Mouse (Mus musculus): Measurements from ENCODE around the gene Gm44503. TPM values are rescaled to one million over a fixed set of nuclear protein-coding genes. Genes with fewer than 3 reads are reported as not detected.

Gm44503 gene
- polyA plus RNA-seq, 1 experiment = not detected

DNA sequence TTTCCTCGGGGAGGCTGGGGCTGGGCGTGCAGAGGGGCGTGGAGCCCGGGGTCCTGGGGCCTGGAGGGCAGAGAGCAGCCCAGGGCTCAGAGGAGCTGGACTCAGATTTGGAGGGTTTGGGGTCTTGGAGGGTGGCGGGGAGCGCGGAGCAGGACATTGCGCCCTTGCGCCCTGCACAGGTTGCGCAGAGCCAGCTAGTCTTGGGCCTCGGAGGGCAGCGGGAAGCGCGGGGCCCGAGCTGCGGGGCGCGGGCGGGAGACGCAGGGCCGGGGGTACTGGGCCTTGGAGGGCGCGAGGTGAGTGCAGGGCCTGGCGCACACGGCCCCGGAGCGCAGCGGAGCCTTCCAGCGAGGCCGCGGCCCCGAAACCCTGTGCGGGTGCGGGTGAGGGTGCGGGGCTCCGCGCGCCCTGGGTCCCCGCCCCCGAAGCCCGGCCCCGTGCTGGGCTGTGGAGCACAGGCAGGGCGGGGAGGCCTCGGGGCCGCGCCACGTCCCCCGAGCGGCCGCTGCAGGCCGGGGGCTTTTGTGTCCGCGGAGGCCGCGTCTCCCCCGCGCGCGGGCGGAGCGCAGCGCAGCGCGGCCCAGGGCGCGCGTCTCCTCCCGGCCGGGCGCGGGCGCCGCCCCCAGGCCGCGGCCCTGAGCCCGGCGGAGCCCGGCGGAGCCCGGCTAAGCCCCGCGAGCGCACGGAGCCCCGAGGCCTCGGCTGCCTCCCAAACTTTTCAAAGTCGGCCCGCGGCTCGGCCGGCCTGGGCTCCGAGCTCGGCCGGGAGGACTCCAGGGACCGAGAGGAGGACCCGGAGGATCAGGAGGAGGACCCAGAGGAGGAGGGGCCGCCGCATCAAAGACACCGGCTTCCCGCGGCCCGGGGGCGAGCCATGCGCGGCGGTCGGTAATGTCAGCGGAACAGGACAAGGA is 33.4 kb upstream of the Gm44503 start, which contains the start of gene Pygo1:
Pygo1 (plus strand) TSS at position 625 of the 914 bp plus-strand sequence.
- Histone ChIP-seq H3K36me3 (ENCODE audit: control insufficient read depth, insufficient read depth) (no peaks in the 10 kb centered on the region), H3ac (ENCODE audit: control insufficient read depth, insufficient read length, low read depth) (peak within 1 kb of the TSS; percentile 20), H3K79me2 (ENCODE audit: control insufficient read depth, insufficient read depth) (no peaks in the 10 kb centered on the region), H3K27me3 (ENCODE audit: control insufficient read depth, insufficient read depth, insufficient read length) (peaks cover 67% of the 10 kb centered on the region), H3K4me3 (ENCODE audit: insufficient read depth, poor library complexity, severe bottlenecking) (no peak within 1 kb of the TSS), H3K79me3 (ENCODE audit: low read depth) (no peaks in the 10 kb centered on the region)
- no peak for TF ChIP-seq MAX (IDR thresholded peaks at IDR 0.05)

- Histone ChIP-seq H3ac (ENCODE audit: control insufficient read depth, insufficient read length, low read depth) (peak overlapping the region; percentile 20), H3K79me2 (ENCODE audit: control insufficient read depth, insufficient read depth) (no peaks in the 10 kb centered on the region), H3K27me3 (ENCODE audit: control insufficient read depth, insufficient read depth, insufficient read length) (peaks cover 67% of the 10 kb centered on the region), H3K79me3 (ENCODE audit: low read depth) (no peaks in the 10 kb centered on the region), H3K4me3 (ENCODE audit: insufficient read depth, poor library complexity, severe bottlenecking) (no peak overlapping the region), H3K36me3 (ENCODE audit: control insufficient read depth, insufficient read depth) (no peaks in the 10 kb centered on the region)
- no peak for TF ChIP-seq CTCF (IDR thresholded peaks at IDR 0.05; ENCODE audit: control insufficient read depth, insufficient read depth, insufficient read length)
- no peak for TF ChIP-seq FOSL1 (IDR thresholded peaks at IDR 0.05; ENCODE audit: insufficient read depth, low read length, poor library complexity, severe bottlenecking)
- TF ChIP-seq MYOD1 (IDR thresholded peaks at IDR 0.05; ENCODE audit: control insufficient read depth, insufficient read length, low read depth) = no peak
- no peak for TF ChIP-seq MYOG (IDR thresholded peaks at IDR 0.05; ENCODE audit: control insufficient read depth, extremely low read depth, insufficient read length)
- TF ChIP-seq CEBPB (IDR thresholded peaks at IDR 0.05; ENCODE audit: low read depth) = no peak
- no peak for TF ChIP-seq MAX (IDR thresholded peaks at IDR 0.05)
- TF ChIP-seq USF1 (IDR thresholded peaks at IDR 0.05; ENCODE audit: low read depth) = no peak
Observed at GRCm38 (mm10) chr9:72925935-72926258, 32.8 kb upstream of the Gm44503 start.

- Histone ChIP-seq H3K27me3 (ENCODE audit: control insufficient read depth, insufficient read depth, insufficient read length) (peaks cover 31% of the 10 kb centered on the region), H3K79me2 (ENCODE audit: control insufficient read depth, insufficient read depth) (no peaks in the 10 kb centered on the region), H3K4me3 (ENCODE audit: insufficient read depth, poor library complexity, severe bottlenecking) (no peak overlapping the region), H3K79me3 (ENCODE audit: low read depth) (no peaks in the 10 kb centered on the region), H3K36me3 (ENCODE audit: control insufficient read depth, insufficient read depth) (no peaks in the 10 kb centered on the region), H3ac (ENCODE audit: control insufficient read depth, insufficient read length, low read depth) (no peak overlapping the region)
- no peak for TF ChIP-seq USF1 (IDR thresholded peaks at IDR 0.05; ENCODE audit: low read depth)
- no peak for TF ChIP-seq MAX (IDR thresholded peaks at IDR 0.05)
- TF ChIP-seq CEBPB (IDR thresholded peaks at IDR 0.05; ENCODE audit: low read depth) = no peak
- no peak for TF ChIP-seq CTCF (IDR thresholded peaks at IDR 0.05; ENCODE audit: control insufficient read depth, insufficient read depth, insufficient read length)
- no peak for TF ChIP-seq FOSL1 (IDR thresholded peaks at IDR 0.05; ENCODE audit: insufficient read depth, low read length, poor library complexity, severe bottlenecking)
- TF ChIP-seq MYOD1 (IDR thresholded peaks at IDR 0.05; ENCODE audit: control insufficient read depth, insufficient read length, low read depth) = no peak
- TF ChIP-seq MYOG (IDR thresholded peaks at IDR 0.05; ENCODE audit: control insufficient read depth, extremely low read depth, insufficient read length) = no peak
Observed at GRCm38 (mm10) chr9:72931166-72931790, 27.4 kb upstream of the Gm44503 start.

DNA sequence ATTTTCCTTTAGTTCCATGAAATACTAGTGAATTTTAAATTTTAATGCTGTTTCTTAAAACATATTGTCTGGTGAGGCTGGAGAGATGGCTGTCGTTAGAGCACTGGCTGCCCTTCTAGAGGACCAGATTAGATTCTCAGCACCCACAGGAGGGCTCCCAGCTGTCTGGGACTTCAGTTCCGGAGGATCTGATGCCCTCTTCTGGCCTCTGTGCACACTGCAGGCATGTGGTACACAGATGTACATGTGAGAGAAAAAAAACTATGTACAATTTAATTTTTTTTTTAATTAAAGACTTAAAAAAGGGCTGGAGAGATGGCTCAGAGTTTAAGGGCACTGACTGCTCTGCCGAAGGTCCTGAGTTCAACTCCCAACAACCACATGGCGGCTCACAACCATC is 23.3 kb upstream of the Gm44503 start:
- Histone ChIP-seq H3ac (ENCODE audit: control insufficient read depth, insufficient read length, low read depth) (no peak overlapping the region), H3K27me3 (ENCODE audit: control insufficient read depth, insufficient read depth, insufficient read length) (peaks cover 6% of the 10 kb centered on the region), H3K4me3 (ENCODE audit: insufficient read depth, poor library complexity, severe bottlenecking) (no peak overlapping the region), H3K79me3 (ENCODE audit: low read depth) (no peaks in the 10 kb centered on the region), H3K79me2 (ENCODE audit: control insufficient read depth, insufficient read depth) (no peaks in the 10 kb centered on the region), H3K36me3 (ENCODE audit: control insufficient read depth, insufficient read depth) (no peaks in the 10 kb centered on the region)
- TF ChIP-seq MYOG (IDR thresholded peaks at IDR 0.05; ENCODE audit: control insufficient read depth, extremely low read depth, insufficient read length) (no peak), CEBPB (IDR thresholded peaks at IDR 0.05; ENCODE audit: low read depth) (no peak), FOSL1 (IDR thresholded peaks at IDR 0.05; ENCODE audit: insufficient read depth, low read length, poor library complexity, severe bottlenecking) (no peak), MYOD1 (IDR thresholded peaks at IDR 0.05; ENCODE audit: control insufficient read depth, insufficient read length, low read depth) (no peak), USF1 (IDR thresholded peaks at IDR 0.05; ENCODE audit: low read depth) (no peak), CTCF (IDR thresholded peaks at IDR 0.05; ENCODE audit: control insufficient read depth, insufficient read depth, insufficient read length) (no peak), MAX (IDR thresholded peaks at IDR 0.05) (no peak)

DNA sequence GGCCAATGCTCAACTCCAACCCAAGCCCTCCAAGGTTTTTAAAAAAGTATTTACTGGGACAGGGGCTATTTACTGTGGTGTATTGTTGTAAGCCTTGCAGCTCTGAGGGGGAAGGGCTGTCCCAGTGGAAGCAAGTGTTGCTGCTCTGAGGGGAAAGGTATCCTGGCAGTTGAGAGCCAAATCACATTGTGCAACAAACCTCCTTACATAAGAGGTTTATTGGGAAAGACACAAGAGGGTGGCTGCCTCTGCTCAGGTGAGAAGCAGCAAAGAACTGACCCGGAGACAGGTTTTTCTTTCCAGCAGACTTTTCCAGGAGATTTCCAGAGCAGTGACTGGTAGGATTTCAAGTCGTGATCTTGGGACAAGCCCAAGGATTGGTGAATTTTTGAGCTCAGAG is 22.4 kb upstream of the Gm44503 start:
- H3K4me3 ChIP-seq (ENCODE audit: insufficient read depth, poor library complexity, severe bottlenecking) = no peak overlapping the region
- no peaks in the 10 kb centered on the region for H3K79me2 ChIP-seq (ENCODE audit: control insufficient read depth, insufficient read depth)
- H3ac ChIP-seq (ENCODE audit: control insufficient read depth, insufficient read length, low read depth) = no peak overlapping the region
- H3K79me3 ChIP-seq (ENCODE audit: low read depth) = no peaks in the 10 kb centered on the region
- TF ChIP-seq CTCF (IDR thresholded peaks at IDR 0.05; ENCODE audit: control insufficient read depth, insufficient read depth, insufficient read length) (no peak), CEBPB (IDR thresholded peaks at IDR 0.05; ENCODE audit: low read depth) (no peak), MYOG (IDR thresholded peaks at IDR 0.05; ENCODE audit: control insufficient read depth, extremely low read depth, insufficient read length) (no peak), MAX (IDR thresholded peaks at IDR 0.05) (no peak), USF1 (IDR thresholded peaks at IDR 0.05; ENCODE audit: low read depth) (no peak), FOSL1 (IDR thresholded peaks at IDR 0.05; ENCODE audit: insufficient read depth, low read length, poor library complexity, severe bottlenecking) (no peak), MYOD1 (IDR thresholded peaks at IDR 0.05; ENCODE audit: control insufficient read depth, insufficient read length, low read depth) (no peak)
- no peaks in the 10 kb centered on the region for H3K36me3 ChIP-seq (ENCODE audit: control insufficient read depth, insufficient read depth)
- peaks cover 6% of the 10 kb centered on the region for H3K27me3 ChIP-seq (ENCODE audit: control insufficient read depth, insufficient read depth, insufficient read length)

All from C2C12 (cell line).